Mouse (Mus musculus): ENCODE measurements around the gene Rtl8b. TPM values are rescaled to one million over a fixed set of nuclear protein-coding genes. Genes with fewer than 3 reads are reported as not detected.

Rtl8b gene
- total RNA-seq (2014; rRNA removed) (350 and 410 TPM in 2 replicates), polyA plus RNA-seq (2015; fragmentation: Nextera tagmentation; extraction: Ambion mirVana) (232 and 242 TPM in 2 replicates)

DNA sequence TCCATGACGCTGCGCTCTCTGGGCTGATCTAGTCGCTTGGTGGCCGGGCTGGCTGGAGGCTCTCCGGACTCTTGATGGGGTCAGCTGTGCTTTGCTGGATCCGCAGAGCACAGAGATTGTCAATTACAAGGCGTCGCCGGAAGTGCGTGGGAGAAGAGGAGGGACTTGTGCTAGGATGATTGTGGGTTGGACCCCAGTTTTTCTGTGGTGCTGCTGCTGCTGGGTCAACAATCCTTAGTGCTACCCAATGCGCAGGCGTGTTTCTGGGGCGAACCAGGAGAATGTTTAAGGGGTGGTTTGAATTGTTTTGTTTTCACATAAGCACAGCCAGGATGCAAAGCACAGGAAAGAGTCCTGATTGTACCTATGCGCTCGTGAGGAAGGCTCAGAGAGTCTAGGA, at the start of gene Rtl8b:
Rtl8b (minus strand) TSS at position 115 of the 400 bp plus-strand sequence.
- H3K4me2 ChIP-seq (ENCODE audit: low read depth, low read length), result peak within 1 kb of the TSS; percentile 37; the same call in 1 of the 2 replicates
- WGBS, result 21% methylated on average over 12 of the region's 15 CpGs
- DNase-seq (ENCODE audit: low spot score) (peak; percentile 92), ATAC-seq (peak; percentile 96)
- H3K9ac ChIP-seq (replicated peaks; ENCODE audit: low read length), result no peak within 1 kb of the TSS
- no peaks in the 10 kb centered on the region for H3K27me3 ChIP-seq (ENCODE audit: insufficient read depth, low read length)
- peak within 1 kb of the TSS; percentile 27 for H3K4me3 ChIP-seq (ENCODE audit: low read length)
- H3K27ac ChIP-seq, result peak within 1 kb of the TSS; percentile 70
- H3K36me3 ChIP-seq (ENCODE audit: insufficient read depth, low read length), result no peaks in the 10 kb centered on the region
- H3K9me3 ChIP-seq (ENCODE audit: low read length), result no peaks in the 10 kb centered on the region
- no peak for TF ChIP-seq CTCF (IDR thresholded peaks at IDR 0.05; ENCODE audit: low read depth)
- H3K4me1 ChIP-seq (ENCODE audit: insufficient read depth, low read length), result no peaks in the 10 kb centered on the region

DNA sequence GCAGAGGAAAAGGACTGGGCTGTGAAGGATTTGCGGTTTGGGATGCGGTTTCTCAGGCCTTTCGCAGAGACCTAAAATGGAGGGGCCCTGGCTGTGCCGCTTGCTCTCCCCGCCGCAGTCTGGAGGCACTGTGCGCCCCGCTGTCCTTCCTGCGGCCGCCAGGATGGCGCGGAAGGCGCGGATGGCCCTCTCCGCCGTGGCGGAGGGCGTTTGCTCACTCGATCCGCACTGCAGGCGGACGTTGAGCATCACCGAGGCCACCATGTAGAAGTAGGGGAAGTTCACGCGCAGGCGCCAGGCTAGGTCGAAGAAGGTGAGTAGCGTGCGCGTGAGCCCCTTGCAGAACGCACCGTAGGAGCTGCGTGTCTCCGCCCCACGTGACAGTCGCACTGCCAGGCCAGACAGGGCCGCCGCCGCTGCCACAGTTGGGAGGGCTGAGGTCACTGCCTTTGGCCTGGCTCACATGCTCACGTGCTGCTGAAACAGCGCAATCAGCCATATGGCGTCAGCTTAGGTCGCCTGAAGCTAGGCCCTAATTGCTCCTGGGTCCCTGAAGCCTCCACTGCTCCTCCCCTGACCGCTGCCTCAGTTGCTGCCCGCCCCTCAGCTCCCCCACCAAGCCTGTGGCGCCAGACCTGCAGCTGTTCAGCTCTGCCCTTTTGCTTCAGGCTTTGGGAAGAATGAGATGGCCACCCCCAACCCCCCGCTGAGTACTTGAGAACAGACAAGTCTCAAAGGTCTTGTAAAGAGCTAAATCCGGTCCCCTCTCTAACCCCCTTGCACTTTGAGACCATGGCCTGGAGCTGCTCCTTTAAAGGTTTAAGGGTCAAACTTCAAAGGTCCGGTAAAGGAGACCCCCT, 46.3 kb upstream of the Rtl8b start:
- peak; percentile 59 for DNase-seq (ENCODE audit: low spot score)
- Histone ChIP-seq H3K27ac (peak overlapping the region; percentile 70; the same call in 1 of the 2 replicates), H3K9me3 (ENCODE audit: low read length) (no peaks in the 10 kb centered on the region), H3K4me3 (ENCODE audit: low read length) (peak overlapping the region; percentile 25; the same call in 1 of the 2 replicates), H3K36me3 (ENCODE audit: insufficient read depth, low read length) (no peaks in the 10 kb centered on the region), H3K4me1 (ENCODE audit: insufficient read depth, low read length) (no peaks in the 10 kb centered on the region), H3K4me2 (ENCODE audit: low read depth, low read length) (peak overlapping the region; percentile 49), H3K9ac (replicated peaks; ENCODE audit: low read length) (peak overlapping the region; percentile 33), H3K27me3 (ENCODE audit: insufficient read depth, low read length) (no peaks in the 10 kb centered on the region)
- 27% methylated on average over 46 of the region's 49 CpGs for WGBS
- TF ChIP-seq CTCF (IDR thresholded peaks at IDR 0.05; ENCODE audit: low read depth), result no peak
- ATAC-seq, result peak; percentile 94

DNA sequence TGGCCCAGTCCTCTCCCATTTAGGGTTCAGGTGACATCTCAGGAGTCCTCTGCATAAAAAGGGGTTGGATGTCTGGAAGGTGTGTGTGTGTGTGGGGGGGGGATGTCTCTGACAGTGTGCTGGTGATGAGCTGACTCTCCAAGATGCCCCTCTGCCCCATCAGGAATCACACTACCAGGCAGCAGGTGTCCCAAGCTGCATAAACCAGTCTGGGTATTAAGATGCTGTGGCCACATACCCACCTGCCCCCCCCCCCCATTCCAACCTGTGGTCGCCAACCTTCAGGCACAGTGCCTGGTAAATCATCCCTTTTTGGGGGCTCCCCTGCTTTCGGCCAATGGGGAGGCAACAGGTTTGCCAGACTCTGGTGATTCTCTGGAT, 45.7 kb upstream of the Rtl8b start:
- Histone ChIP-seq H3K27me3 (ENCODE audit: insufficient read depth, low read length) (no peaks in the 10 kb centered on the region), H3K4me3 (ENCODE audit: low read length) (peak overlapping the region; percentile 25; the same call in 1 of the 2 replicates), H3K36me3 (ENCODE audit: insufficient read depth, low read length) (no peaks in the 10 kb centered on the region), H3K4me1 (ENCODE audit: insufficient read depth, low read length) (no peaks in the 10 kb centered on the region), H3K4me2 (ENCODE audit: low read depth, low read length) (peak overlapping the region; percentile 49), H3K9ac (replicated peaks; ENCODE audit: low read length) (peak overlapping the region; percentile 33), H3K9me3 (ENCODE audit: low read length) (no peaks in the 10 kb centered on the region), H3K27ac (peak overlapping the region; percentile 70; the same call in 1 of the 2 replicates)
- no peak for DNase-seq (ENCODE audit: low spot score)
- ATAC-seq, result peak; percentile 25
- 60% methylated on average over 2 of the region's 2 CpGs for WGBS
- no peak for TF ChIP-seq CTCF (IDR thresholded peaks at IDR 0.05; ENCODE audit: low read depth)

DNA sequence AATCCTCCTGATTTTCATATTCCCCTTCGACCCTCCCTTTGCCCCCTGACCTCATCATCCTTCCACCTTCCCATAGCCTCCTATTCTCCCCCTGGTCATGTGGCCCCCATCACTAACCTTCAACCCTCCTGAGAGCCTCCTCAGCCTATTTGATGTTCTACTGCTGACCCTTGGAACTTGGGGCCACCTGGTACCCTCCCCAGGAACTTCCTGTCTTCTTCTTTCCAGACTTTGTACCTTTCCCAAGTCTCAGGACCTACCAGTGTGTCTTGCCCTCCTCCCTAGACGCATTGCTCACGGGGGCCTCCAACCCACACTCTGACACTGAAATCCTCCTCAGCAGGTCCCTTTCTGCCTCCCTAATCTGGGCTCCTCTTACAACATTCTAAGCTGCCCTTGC, 32.5 kb upstream of the Rtl8b start:
- ATAC-seq (no peak), DNase-seq (ENCODE audit: low spot score) (no peak)
- H3K9me3 ChIP-seq (ENCODE audit: low read length), result no peaks in the 10 kb centered on the region
- WGBS, result 77% methylated on average over 3 of the region's 3 CpGs
- no peaks in the 10 kb centered on the region for H3K36me3 ChIP-seq (ENCODE audit: insufficient read depth, low read length)
- H3K27ac ChIP-seq, result no peak overlapping the region
- H3K4me2 ChIP-seq (ENCODE audit: low read depth, low read length), result no peak overlapping the region
- H3K27me3 ChIP-seq (ENCODE audit: insufficient read depth, low read length), result no peaks in the 10 kb centered on the region
- H3K4me3 ChIP-seq (ENCODE audit: low read length), result no peak overlapping the region
- no peak overlapping the region for H3K9ac ChIP-seq (replicated peaks; ENCODE audit: low read length)
- H3K4me1 ChIP-seq (ENCODE audit: insufficient read depth, low read length), result no peaks in the 10 kb centered on the region
- TF ChIP-seq CTCF (IDR thresholded peaks at IDR 0.05; ENCODE audit: low read depth), result no peak

DNA sequence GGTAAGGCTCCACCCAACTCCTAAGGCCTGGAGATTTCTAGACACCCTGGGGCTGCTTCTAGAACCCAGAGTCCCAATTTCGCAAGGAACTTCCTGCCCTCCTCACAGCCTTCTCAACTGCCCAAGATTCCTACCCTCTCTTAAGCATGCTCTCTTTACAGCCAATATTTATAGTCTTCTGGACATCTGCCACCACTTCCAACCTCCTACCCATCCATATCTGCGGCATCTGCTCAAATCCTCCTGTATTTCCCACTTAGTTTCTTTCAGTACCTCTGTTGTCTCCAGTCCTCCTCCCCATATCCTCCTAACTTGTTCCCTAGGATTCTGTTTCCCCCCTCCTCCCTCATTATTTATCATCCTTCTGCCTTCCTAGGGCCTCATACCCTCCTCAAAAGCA, 29.0 kb upstream of the Rtl8b start:
- no peaks in the 10 kb centered on the region for H3K9me3 ChIP-seq (ENCODE audit: low read length)
- no peak overlapping the region for H3K9ac ChIP-seq (replicated peaks; ENCODE audit: low read length)
- no peak for DNase-seq (ENCODE audit: low spot score)
- no peaks in the 10 kb centered on the region for H3K36me3 ChIP-seq (ENCODE audit: insufficient read depth, low read length)
- 92% methylated on average over 2 of the region's 2 CpGs for WGBS
- H3K4me2 ChIP-seq (ENCODE audit: low read depth, low read length), result no peak overlapping the region
- no peak overlapping the region for H3K4me3 ChIP-seq (ENCODE audit: low read length)
- no peak for TF ChIP-seq CTCF (IDR thresholded peaks at IDR 0.05; ENCODE audit: low read depth)
- no peak overlapping the region for H3K27ac ChIP-seq
- no peaks in the 10 kb centered on the region for H3K27me3 ChIP-seq (ENCODE audit: insufficient read depth, low read length)
- no peaks in the 10 kb centered on the region for H3K4me1 ChIP-seq (ENCODE audit: insufficient read depth, low read length)
- no peak for ATAC-seq

DNA sequence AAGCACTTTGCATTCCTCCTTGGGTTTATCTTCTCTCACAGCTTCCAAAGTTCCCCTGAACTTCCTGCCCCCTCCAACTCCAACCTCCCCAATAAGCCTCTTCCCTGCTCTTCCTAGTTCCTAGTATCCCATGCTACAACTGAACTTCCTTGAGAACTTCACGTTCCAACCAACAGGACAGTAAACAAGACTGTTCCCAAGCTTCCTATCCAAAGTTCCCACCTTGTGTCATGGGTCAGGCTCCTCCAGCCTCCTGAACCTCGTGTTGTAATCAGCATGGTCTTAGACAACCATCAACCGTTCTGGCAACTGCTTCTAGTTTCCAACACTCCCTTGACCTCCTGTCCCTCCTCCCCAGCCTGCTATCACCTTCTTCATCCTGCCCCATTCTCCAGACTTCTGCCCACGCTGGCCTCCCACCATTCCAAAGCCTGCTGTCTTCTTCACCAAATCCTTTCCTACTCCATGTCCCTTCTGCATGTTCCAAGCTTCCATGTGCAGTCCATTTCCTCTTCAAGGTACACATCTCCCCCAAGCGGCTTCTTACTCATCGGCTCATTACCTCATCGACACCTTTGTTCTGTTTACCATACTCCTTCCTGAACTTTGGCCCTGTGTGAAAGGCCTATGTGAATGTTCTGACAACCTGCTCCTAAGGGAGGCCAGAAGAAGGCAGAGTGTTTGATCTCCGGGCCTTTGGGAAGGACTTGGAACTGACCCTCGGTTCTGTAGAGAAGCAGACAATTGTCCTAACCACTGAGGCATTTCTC, 24.0 kb upstream of the Rtl8b start:
- TF ChIP-seq CTCF (IDR thresholded peaks at IDR 0.05; ENCODE audit: low read depth), result no peak
- Histone ChIP-seq H3K27me3 (ENCODE audit: insufficient read depth, low read length) (no peaks in the 10 kb centered on the region), H3K36me3 (ENCODE audit: insufficient read depth, low read length) (no peaks in the 10 kb centered on the region), H3K9ac (replicated peaks; ENCODE audit: low read length) (no peak overlapping the region), H3K9me3 (ENCODE audit: low read length) (no peaks in the 10 kb centered on the region), H3K27ac (no peak overlapping the region), H3K4me2 (ENCODE audit: low read depth, low read length) (no peak overlapping the region), H3K4me3 (ENCODE audit: low read length) (no peak overlapping the region), H3K4me1 (ENCODE audit: insufficient read depth, low read length) (no peaks in the 10 kb centered on the region)
- WGBS, result 86% methylated on average over 9 of the region's 9 CpGs
- no peak for DNase-seq (ENCODE audit: low spot score)
- no peak for ATAC-seq

Measured in hindbrain, postnatal 0 days (tissue).